Mouse (Mus musculus) myocyte (in vitro differentiated cells): ENCODE data around the gene Olfr1042.

Source experiments
- MAX ChIP-seq: IDR thresholded peaks from one replicate; pipeline ENCODE4 v1.6.1; 2011; ENCODE audit warnings: low read depth, mild to moderate bottlenecking, control low read depth
- POLR2A ChIP-seq: IDR thresholded peaks from one replicate; pipeline ENCODE4 v1.6.1; 2011; ENCODE audit warnings: low read depth, mild to moderate bottlenecking, control low read depth, moderate library complexity; ENCODE audit not compliant: insufficient read length
- TCF12 ChIP-seq: IDR thresholded peaks from one replicate; pipeline ENCODE4 v1.6.1; 2011; ENCODE audit warnings: mild to moderate bottlenecking, control low read depth; ENCODE audit not compliant: poor library complexity, insufficient read depth, severe bottlenecking

- TF ChIP-seq POLR2A (no peak), MAX (no peak), TCF12 (no peak)
Observed at GRCm38 (mm10) chr2:86177720-86178119, 16.1 kb upstream of the Olfr1042 start, which contains the start of gene Olfr1044.
